Mouse (Mus musculus) erythroid progenitor cell, adult 5-6 weeks (primary cell): ENCODE measurements around the gene Ldb2. TPM values are rescaled to one million over a fixed set of nuclear protein-coding genes. Genes with fewer than 3 reads are reported as not detected.

Source experiments
- ATAC-seq: replicated peaks from 2 replicates; pipeline ENCODE4 v1.8.0; 2016; ENCODE audit warnings: moderate number of reproducible peaks, mild to moderate bottlenecking, moderate TSS enrichment, inconsistent platforms; ENCODE audit not compliant: poor library complexity, low FRiP score, severe bottlenecking
- total RNA-seq, 2 experiments: library from RNA; stranded (forward) in 1 of 2; stranded (reverse) in 1 of 2; fragments of 150-400 nt in 1 of 2; fragments of 186-747, 209-891 nt in 1 of 2; gene quantifications; 2 replicates each; pipeline versions ENCODE4 v1.2.3 to v1.2.4; 2015 to 2017; ENCODE audit warnings: low replicate concordance in 2 of 2

Gene Ldb2
- total RNA-seq, 2 experiments from 2014 or later: 1.3 TPM; not detected in 1

GRCm38 (mm10) chr5:44576682-44577349 lies 222.7 kb downstream of the Ldb2 start:
- no peak for ATAC-seq

- no peak for ATAC-seq
Measured at GRCm38 (mm10) chr5:44574681-44575080, 224.8 kb downstream of the Ldb2 start.

GRCm38 (mm10) chr5:44553765-44554352 lies 245.6 kb downstream of the Ldb2 start:
- ATAC-seq: no peak

- no peak for ATAC-seq
Measured at GRCm38 (mm10) chr5:44553155-44553554, 246.3 kb downstream of the Ldb2 start.

GRCm38 (mm10) chr5:44552121-44552520 lies 247.4 kb downstream of the Ldb2 start:
- ATAC-seq: no peak

GRCm38 (mm10) chr5:44548468-44548867 lies 251.0 kb downstream of the Ldb2 start:
- no peak for ATAC-seq

- ATAC-seq: no peak
Measured at GRCm38 (mm10) chr5:44543472-44544132, 255.9 kb downstream of the Ldb2 start.

- no peak for ATAC-seq
Measured at GRCm38 (mm10) chr5:44541748-44542147, 257.7 kb downstream of the Ldb2 start.

- no peak for ATAC-seq
Measured at GRCm38 (mm10) chr5:44538687-44539086, 260.8 kb downstream of the Ldb2 start.

- ATAC-seq: no peak
Measured at GRCm38 (mm10) chr5:44538000-44538395, 261.5 kb downstream of the Ldb2 start.

- no peak for ATAC-seq
Measured at GRCm38 (mm10) chr5:44537316-44537999, 262.0 kb downstream of the Ldb2 start.

- no peak for ATAC-seq
Measured at GRCm38 (mm10) chr5:44529466-44529865, 270.0 kb downstream of the Ldb2 start.

- ATAC-seq: no peak
Measured at GRCm38 (mm10) chr5:44529001-44529400, 270.5 kb downstream of the Ldb2 start.

- ATAC-seq: no peak
Measured at GRCm38 (mm10) chr5:44505221-44505620, 294.3 kb downstream of the Ldb2 start.

- ATAC-seq: no peak
Measured at GRCm38 (mm10) chr5:44504786-44505185, 294.7 kb downstream of the Ldb2 start.

GRCm38 (mm10) chr5:44498229-44498628 lies 301.3 kb downstream of the Ldb2 start:
- no peak for ATAC-seq

GRCm38 (mm10) chr5:44496854-44497253 lies 302.6 kb downstream of the Ldb2 start:
- no peak for ATAC-seq

- no peak for ATAC-seq
Measured at GRCm38 (mm10) chr5:44495092-44495491, 304.4 kb downstream of the Ldb2 start.

- no peak for ATAC-seq
Measured at GRCm38 (mm10) chr5:44494133-44494532, 305.3 kb downstream of the Ldb2 start.

- no peak for ATAC-seq
Measured at GRCm38 (mm10) chr5:44491526-44491925, 308.0 kb downstream of the Ldb2 start.

- no peak for ATAC-seq
Measured at GRCm38 (mm10) chr5:44490462-44490861, 309.0 kb downstream of the Ldb2 start.
